Mouse (Mus musculus) cerebellum, adult (tissue): ENCODE measurements around the gene Adck2.

ENCODE experiments used
- ATAC-seq: cut with Nextera tagmentation; 2 replicates; pipeline ENCODE4 v1.9.2; 2017; ENCODE audit warnings: mild to moderate bottlenecking, moderate library complexity, mixed read lengths; ENCODE audit not compliant: insufficient number of reproducible peaks, low FRiP score, low TSS enrichment

The Adck2 gene

DNA sequence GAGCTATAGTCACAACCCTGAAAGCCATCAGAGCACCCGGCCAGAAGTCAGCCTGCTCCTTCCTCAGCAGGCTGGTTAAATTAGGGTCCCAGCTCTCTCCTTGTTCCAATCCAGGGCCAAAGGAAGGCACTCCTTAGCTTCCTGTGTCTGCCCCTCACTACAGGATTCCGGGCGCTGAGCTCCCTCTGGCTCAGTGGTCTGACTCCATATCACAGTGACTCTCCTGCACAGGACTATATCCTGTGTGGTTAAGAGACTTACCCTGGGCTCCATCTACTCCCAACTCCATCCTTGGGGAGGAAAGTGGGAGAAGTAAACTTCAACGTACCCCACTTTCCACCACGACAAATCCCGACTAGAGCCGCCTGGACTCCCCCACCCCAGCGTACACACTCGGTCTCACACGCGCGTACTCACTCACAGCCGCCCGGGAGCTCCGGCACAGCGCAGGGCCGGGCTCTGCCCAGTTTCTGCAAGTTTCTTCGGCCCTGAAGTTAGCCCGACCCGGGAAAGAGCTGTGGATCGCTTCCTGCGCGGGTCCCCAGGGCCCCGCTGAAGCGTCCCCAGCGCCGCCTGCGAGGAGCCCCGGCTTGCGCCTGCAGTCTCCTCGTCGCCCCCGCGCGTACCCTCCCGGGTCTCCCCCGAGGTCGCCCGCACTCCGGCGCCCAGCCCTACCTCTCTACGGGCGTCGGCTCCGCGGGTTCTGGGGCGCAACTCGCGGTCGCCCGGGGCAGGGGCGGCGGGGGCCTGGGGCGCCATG is 16.6 kb upstream of the Adck2 start:
- peak; percentile 43; the same call in 1 of the 2 replicates for ATAC-seq

- ATAC-seq = peak; percentile 34; the same call in 1 of the 2 replicates
Observed at GRCm38 (mm10) chr6:39557723-39558261, 15.9 kb upstream of the Adck2 start, which contains the start of gene Dennd2a. Gene Dennd2a (minus strand): TSS chr6:39557867.

DNA sequence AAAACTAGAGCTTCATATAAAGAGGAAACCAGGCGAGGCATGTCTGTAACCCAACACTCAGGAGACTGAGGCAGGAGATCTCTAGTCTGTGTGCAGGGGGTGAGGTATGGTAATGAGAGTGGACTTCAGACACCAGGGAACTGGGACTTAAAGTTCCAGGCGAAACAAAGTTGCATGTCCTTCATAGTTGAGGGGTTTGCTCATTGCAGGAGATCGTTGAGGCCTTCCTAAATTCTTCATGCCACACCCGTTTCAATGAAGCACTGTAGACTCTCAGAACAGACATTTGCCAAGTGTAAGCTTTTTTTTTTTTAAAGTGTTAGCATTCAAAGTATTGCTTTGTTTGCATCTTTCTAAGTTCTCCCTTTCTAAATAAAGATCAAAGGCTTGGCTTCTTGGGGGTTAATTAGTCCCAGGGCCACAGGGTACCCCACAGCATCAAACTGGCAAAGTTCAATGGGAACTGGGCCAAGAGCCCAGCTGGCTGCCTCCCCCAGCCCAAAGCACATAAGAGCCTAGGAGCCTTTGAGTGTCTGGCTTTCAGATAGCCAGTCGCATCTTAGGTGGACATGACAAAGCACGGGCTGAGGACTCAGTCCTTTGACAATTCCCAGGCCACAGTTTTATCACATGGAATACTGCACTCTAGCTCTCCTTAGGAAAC is 14.3 kb upstream of the Adck2 start:
- ATAC-seq = no peak

- ATAC-seq = peak; percentile 89
Observed at GRCm38 (mm10) chr6:39562166-39563015, 11.3 kb upstream of the Adck2 start.

- no peak for ATAC-seq
Observed at GRCm38 (mm10) chr6:39567528-39567927, 6.1 kb upstream of the Adck2 start.

GRCm38 (mm10) chr6:39570426-39570825 is 3.2 kb upstream of the Adck2 start:
- ATAC-seq = no peak

DNA sequence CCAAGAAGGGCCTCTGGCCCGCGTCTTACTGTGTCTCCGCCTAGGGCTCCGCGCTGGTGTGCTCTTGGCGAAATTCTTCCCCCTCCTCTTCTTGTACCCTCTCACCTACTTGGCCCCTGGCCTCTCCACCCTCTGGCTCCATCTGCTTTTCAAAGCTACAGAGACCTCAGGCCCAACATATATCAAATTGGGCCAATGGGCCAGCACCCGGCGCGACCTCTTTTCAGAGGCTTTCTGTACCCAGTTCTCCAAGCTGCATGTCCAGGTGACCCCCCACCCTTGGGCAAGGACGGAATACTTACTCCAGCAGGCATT is 839 bp downstream of the Adck2 start:
- peak; percentile 32; the same call in 1 of the 2 replicates for ATAC-seq

GRCm38 (mm10) chr6:39574951-39575350 is 1.3 kb downstream of the Adck2 start:
- no peak for ATAC-seq

GRCm38 (mm10) chr6:39579552-39579951 is 5.9 kb downstream of the Adck2 start:
- no peak for ATAC-seq

DNA sequence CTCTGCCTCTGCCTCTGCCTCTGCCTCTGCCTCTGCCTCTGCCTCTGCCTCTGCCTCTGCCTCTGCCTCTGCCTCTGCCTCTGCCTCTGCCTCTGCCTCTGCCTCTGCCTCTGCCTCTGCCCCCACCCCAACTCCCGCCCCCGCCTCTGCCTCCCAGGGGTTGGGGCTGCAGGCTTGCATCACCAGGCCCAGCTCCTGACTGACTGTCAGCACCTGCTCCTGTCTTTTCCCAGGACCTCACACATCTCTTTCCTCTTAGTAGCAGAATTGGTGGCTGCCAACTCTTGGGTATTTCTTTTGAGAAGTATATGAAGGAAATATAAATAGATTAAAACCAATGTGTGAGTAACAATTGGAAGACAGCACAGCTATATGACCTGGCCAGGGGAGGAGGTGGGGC is 6.9 kb downstream of the Adck2 start:
- no peak for ATAC-seq

DNA sequence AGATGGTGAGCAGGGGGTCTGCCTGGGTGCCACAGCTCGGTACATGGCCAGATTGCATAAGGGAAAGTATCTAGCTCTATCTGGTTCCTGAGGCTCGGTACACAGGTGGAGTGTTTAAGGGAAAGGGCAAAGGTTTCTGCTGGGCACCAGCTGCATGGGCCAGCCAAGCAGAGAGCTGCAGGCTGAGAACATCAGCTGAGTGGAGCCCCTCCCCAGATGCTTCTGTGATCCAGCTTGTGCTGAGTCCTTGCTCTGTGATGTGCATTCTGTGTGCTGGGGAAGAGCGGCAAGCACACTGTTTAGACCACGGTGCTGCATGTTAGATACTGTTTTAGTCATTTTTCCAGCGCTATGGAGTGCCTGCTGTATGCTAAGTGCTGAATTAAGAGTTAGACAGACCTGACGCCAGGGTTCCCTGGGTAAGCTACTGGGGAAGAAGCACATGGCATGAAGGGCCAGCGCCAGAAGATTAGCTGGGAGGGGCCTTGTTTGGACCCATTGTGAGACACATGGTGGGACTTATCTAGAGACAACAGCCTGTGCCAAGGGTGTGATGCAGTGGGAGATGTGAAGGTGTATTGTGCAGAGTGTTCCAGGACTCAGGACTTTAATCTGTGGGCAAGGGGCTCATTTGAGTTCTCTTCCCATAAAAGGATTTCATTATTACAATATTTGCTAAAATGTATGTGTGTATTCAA is 7.6 kb downstream of the Adck2 start:
- ATAC-seq = no peak

- ATAC-seq = no peak
Observed at GRCm38 (mm10) chr6:39585517-39585916, 11.8 kb downstream of the Adck2 start, which contains the start of gene Gm42420. Gene Gm42420 (plus strand): TSS chr6:39585753.

- ATAC-seq = no peak
Observed at GRCm38 (mm10) chr6:39591481-39591880, 17.8 kb downstream of the Adck2 start.

DNA sequence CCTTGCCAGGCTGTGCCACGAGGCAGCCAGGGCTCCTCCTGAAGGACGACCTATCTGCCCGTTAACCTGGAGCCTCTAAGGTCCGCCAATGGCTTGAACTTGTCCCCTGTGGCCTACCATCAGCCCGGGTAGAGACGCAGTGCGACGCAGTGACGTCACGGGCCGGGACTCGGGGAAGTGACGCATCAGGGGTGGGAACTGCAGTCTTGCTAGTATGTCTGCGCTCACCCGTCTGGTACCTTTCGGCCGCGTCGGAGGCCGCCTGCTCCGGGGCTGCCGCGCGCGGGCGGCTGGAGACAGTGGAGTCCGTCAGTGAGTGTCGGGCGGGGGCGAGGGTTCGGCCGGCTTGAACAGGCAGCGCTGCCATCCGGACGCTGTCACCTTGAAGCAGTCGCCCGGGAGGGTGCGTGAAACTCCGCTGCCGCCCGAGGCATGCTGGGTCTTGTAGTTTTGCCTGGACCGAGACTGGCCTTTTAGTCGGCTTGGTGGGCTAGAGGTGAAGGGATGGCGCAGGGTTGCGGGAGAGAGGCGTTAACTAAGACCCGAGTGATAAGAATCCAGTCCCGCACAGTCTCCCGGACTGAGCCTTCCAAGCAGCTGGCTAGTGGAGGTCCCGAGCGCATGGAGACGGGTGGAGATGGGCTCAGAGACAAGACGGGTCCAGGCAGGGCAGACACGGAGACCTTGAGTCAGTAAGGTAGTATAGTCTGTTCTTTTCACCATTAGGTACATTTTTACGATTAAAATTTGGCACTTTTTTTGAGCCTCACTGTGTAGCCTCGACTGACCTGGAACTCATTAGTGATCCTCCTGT is 18.9 kb downstream of the Adck2 start, which contains the start of gene Ndufb2:
TSS of gene Ndufb2 (plus strand) at position 174 of the 814 bp plus-strand sequence.
- peak; percentile 99 for ATAC-seq

GRCm38 (mm10) chr6:39600851-39601250 is 27.2 kb downstream of the Adck2 start:
- ATAC-seq = no peak

GRCm38 (mm10) chr6:39601828-39602227 is 28.2 kb downstream of the Adck2 start:
- no peak for ATAC-seq

- ATAC-seq = no peak
Observed at GRCm38 (mm10) chr6:39604565-39604964, 30.9 kb downstream of the Adck2 start.

- no peak for ATAC-seq
Observed at GRCm38 (mm10) chr6:39606056-39606455, 32.4 kb downstream of the Adck2 start.

DNA sequence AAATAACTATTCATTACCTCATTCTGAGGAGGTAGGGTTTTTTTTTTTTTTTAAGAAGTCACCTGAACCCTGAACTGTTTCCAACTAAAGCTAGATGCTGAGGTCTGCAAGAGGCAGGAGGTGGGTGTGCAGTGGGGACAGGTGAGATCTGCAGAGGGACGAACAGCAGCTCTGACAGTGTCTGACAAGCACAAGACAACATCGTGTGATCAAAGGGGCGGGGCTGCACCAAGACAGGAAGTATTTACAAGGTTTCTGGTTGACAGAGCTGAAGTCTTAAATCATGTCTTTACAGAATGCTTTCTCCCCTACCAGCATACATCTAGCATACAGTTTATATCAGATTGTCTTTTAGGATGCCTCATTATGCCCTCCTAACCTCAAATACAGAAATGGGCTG is 33.2 kb downstream of the Adck2 start:
- no peak for ATAC-seq
